Mouse (Mus musculus): ENCODE results near the gene Lrrc8c.

DNA sequence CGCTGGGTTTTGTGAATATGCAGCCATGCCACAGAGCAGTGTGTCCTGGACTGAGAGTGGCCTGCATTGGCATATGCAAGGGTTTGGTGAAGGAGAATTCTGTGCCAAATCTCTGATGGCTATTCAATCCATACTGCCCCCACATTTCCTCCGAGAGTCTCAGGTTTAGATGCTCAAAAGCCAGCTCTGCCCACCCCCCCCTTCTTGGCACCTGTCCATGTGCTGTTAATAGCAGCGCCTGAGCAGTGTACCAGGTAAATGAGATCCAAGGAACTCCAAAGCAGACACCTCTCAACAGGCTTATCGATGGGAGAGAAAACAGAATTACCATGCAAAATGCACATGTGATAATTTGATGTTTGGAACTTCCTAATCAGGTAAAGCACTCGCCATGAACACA lies 29.0 kb upstream of the Lrrc8c start:
- TF ChIP-seq POLR2A (IDR thresholded peaks at IDR 0.05; ENCODE audit: borderline replicate concordance, control insufficient read depth, low read depth, low read length) = no peak
- no peak for TF ChIP-seq CTCF (IDR thresholded peaks at IDR 0.05; ENCODE audit: control insufficient read depth, insufficient read depth, low read length)

All from bone marrow, adult 2 months (tissue).